Mouse (Mus musculus): Measurements from ENCODE around the gene Gm17364. TPM values are rescaled to one million over a fixed set of nuclear protein-coding genes. Genes with fewer than 3 reads are reported as not detected.

The Gm17364 gene
- polyA plus RNA-seq, 1 experiment from 2014 or later, result not detected

DNA sequence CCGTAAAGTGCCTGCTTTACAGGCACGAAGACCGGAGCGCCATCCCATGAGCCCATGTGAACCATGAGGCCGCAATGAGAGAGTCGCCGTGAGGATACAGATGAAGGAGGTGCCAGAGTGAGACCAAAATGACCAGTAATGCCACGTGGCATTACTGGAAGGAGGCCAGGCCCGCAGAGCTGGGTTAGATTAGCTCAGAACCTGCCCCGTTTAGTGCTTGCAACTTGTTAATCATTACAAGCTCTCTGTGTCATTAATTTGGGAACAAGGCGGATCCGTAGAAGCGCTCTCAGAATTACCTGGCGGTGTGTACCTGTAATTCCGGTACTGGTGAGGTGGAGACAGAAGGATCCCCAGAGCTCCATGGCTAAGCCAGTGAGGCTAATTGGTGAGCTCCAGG is 41.6 kb downstream of the Gm17364 start:
- H3K9me3 ChIP-seq, result no peaks in the 10 kb centered on the region
- no peaks in the 10 kb centered on the region for H3K4me1 ChIP-seq (replicated peaks)
- no peaks in the 10 kb centered on the region for H3K27me3 ChIP-seq
- 95% methylated on average over 15 of the region's 15 CpGs for WGBS
- H3K4me3 ChIP-seq, result no peak overlapping the region
- no peak overlapping the region for H3K9ac ChIP-seq
- ATAC-seq (ENCODE audit: low FRiP score), result no peak
- H3K4me2 ChIP-seq, result no peak overlapping the region
- H3K36me3 ChIP-seq, result no peaks in the 10 kb centered on the region
- H3K27ac ChIP-seq, result no peak overlapping the region

DNA sequence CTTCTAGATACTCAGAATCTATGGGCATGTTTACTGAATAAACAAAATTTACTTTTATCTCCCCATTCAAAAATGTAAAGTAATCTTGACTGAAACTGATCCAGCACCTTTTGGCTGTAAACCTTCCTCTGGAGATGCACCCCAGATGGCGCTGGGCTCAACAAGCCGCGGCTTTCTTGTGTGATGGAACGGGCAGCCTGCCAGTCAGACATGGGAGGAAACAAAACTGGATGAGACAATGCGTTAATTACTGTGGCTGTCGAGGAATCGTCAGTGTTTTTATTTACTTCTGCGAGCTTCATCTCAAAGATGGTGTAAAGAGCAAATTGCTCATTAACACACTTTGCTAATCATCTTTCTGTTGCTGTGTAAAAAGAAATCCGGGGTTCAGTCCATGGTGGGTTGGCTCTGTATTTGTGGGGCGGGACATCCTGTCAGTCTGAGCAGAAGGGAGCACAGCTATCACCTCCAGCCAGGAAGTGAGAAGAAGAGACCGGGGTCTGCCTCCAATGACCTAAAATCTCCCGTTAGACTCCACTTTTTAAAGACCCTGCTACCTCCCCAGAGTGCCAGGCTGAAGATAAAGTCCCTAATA is 42.3 kb downstream of the Gm17364 start:
- no peak overlapping the region for H3K27ac ChIP-seq
- H3K4me3 ChIP-seq, result no peak overlapping the region
- no peak overlapping the region for H3K4me2 ChIP-seq
- H3K9ac ChIP-seq, result no peak overlapping the region
- H3K4me1 ChIP-seq (replicated peaks), result no peaks in the 10 kb centered on the region
- no peaks in the 10 kb centered on the region for H3K9me3 ChIP-seq
- WGBS, result 85% methylated on average over 12 of the region's 12 CpGs
- ATAC-seq (ENCODE audit: low FRiP score), result no peak
- H3K36me3 ChIP-seq, result no peaks in the 10 kb centered on the region
- no peaks in the 10 kb centered on the region for H3K27me3 ChIP-seq

DNA sequence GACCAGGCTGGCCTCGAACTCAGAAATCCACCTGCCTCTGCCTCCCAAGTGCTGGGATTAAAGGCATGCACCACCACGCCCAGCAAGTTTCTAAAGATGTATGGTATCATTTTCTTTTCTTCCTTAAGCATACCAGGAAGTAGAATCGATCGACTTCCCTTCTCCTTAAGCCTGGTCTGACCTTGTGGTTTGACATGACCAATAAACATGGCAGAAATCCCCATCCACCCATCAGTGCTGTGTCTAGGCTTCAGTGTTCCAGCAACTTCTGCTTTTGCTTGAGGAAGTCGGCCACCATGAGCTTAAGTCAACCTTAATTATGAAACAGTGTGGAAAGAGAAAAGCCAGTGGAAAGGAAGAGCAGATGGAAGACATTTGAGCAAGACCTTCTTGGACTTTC is 43.5 kb downstream of the Gm17364 start:
- H3K27me3 ChIP-seq, result no peaks in the 10 kb centered on the region
- no peak overlapping the region for H3K9ac ChIP-seq
- 91% methylated on average over 5 of the region's 5 CpGs for whole genome bisulfite sequencing
- no peak overlapping the region for H3K4me2 ChIP-seq
- H3K4me3 ChIP-seq, result no peak overlapping the region
- H3K27ac ChIP-seq, result no peak overlapping the region
- H3K36me3 ChIP-seq, result no peaks in the 10 kb centered on the region
- no peak for ATAC-seq (ENCODE audit: low FRiP score)
- H3K9me3 ChIP-seq, result no peaks in the 10 kb centered on the region
- H3K4me1 ChIP-seq (replicated peaks), result no peaks in the 10 kb centered on the region

DNA sequence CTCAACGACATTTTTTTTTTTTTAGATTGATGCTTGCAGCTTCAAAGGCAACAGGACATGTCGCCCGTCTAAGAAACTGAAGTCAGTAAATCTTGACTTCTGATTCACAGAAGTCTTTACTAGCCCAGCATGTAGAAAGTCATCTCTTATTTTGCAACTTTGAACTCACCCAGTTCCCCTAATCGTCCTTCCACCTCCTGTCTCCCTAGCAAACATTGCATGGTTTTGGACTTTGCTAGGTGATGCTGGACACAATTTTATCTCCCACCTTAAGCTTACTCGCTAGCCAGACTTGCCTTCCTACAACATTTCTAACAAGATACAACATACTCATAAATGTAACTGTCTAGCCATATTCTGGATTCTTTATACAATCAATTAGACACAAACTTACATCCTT is 45.7 kb downstream of the Gm17364 start:
- Histone ChIP-seq H3K27me3 (no peaks in the 10 kb centered on the region), H3K27ac (no peak overlapping the region), H3K4me2 (no peak overlapping the region), H3K4me3 (no peak overlapping the region), H3K4me1 (replicated peaks) (no peaks in the 10 kb centered on the region), H3K9ac (no peak overlapping the region), H3K36me3 (no peaks in the 10 kb centered on the region), H3K9me3 (peaks cover under 1% of the 10 kb centered on the region; the same call in 1 of the 2 replicates)
- ATAC-seq (ENCODE audit: low FRiP score), result no peak
- WGBS, result 89% methylated on average over 5 of the region's 5 CpGs

DNA sequence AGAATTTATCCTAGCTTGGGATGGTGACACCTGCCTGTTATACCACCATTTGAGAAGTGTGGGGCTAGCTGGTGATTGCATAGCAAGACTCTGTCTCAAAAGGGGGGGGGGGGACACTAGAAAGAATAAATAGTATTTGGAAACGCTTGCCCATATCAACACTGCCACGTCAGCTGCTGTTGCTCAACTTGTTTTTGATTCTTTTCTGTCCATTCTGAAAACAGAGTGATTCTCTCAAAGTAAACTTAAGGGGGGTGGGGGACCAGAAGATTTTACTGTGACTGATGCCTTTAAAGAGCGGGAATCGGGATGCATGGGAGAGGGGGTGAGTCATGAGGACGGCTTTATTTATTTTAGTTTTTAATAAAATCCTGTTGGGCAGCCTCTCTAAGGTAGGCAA is 47.3 kb downstream of the Gm17364 start:
- Histone ChIP-seq H3K9ac (no peak overlapping the region), H3K27me3 (no peaks in the 10 kb centered on the region), H3K36me3 (0 out of 2 replicates have a peak, but pooled peaks cover 3% of the 10 kb centered on the region), H3K4me3 (no peak overlapping the region), H3K4me2 (no peak overlapping the region), H3K27ac (no peak overlapping the region), H3K4me1 (replicated peaks) (no peaks in the 10 kb centered on the region), H3K9me3 (peaks cover 15% of the 10 kb centered on the region; the same call in 1 of the 2 replicates)
- no peak for ATAC-seq (ENCODE audit: low FRiP score)
- WGBS, result 86% methylated on average over 5 of the region's 5 CpGs

Other genes starting within 250 kb of the Gm17364 start
- 0.84 and 1.2 TPM in 2 replicates for gene Mak, start 194.3 kb downstream of the Gm17364 start, polyA plus RNA-seq (2015; fragmentation: Nextera tagmentation; extraction: Ambion mirVana)
- gene Gcm2, start 162.9 kb downstream of the Gm17364 start, polyA plus RNA-seq (2015; fragmentation: Nextera tagmentation; extraction: Ambion mirVana), result not detected in 2 replicates
- gene Sycp2l, start 159.7 kb downstream of the Gm17364 start, polyA plus RNA-seq (2015; fragmentation: Nextera tagmentation; extraction: Ambion mirVana), result not detected in 2 replicates
- 40.8 and 43.1 TPM in 2 replicates for gene Elovl2, start 53.6 kb downstream of the Gm17364 start, polyA plus RNA-seq (2015; fragmentation: Nextera tagmentation; extraction: Ambion mirVana)
- gene Smim13, start 24.1 kb downstream of the Gm17364 start, polyA plus RNA-seq (2015; fragmentation: Nextera tagmentation; extraction: Ambion mirVana), result 19.1 and 20.1 TPM in 2 replicates
- gene Nedd9, start 213.4 kb upstream of the Gm17364 start, polyA plus RNA-seq (2015; fragmentation: Nextera tagmentation; extraction: Ambion mirVana), result 11.5 and 13.3 TPM in 2 replicates